Comparison of ENCODE assay signal across 7 mouse cellular contexts in genomic region chr7:68748761-68749635, GRCm38 (mm10). TPM values are rescaled to one million over a fixed set of nuclear protein-coding genes. Genes with fewer than 3 reads are reported as not detected.
DNase-seq lines count a peak whose midpoint lies in the region; ATAC-seq and TF ChIP-seq lines count a peak whose summit lies in the region.

TSS of gene Arrdc4 (minus strand) at chr7:68749241.

- under 1% methylated on average over 54 of the region's 54 CpGs for WGBS in heart, embryonic 10.5 days
- WGBS in kidney, embryonic 14.5 days, result under 1% methylated on average over 54 of the region's 54 CpGs
- under 1% methylated on average over 47 of the region's 54 CpGs for WGBS in limb, embryonic 14.5 days
- under 1% methylated on average over 54 of the region's 54 CpGs for WGBS in midbrain, embryonic 16.5 days

- H3K9ac ChIP-seq in kidney, embryonic 14.5 days (ENCODE audit: low read depth, low read length), result peak within 1 kb of the TSS; percentile 82
- peak within 1 kb of the TSS; percentile 82 for H3K9ac ChIP-seq in limb, embryonic 14.5 days (ENCODE audit: low read depth, low read length, severe bottlenecking)
- peak within 1 kb of the TSS; percentile 86 for H3K9ac ChIP-seq in midbrain, embryonic 16.5 days (ENCODE audit: low read depth, low read length)

- ATAC-seq in kidney, embryonic 14.5 days (ENCODE audit: low FRiP score, low TSS enrichment), result peak; percentile 100
- peak; percentile 100 for ATAC-seq in limb, embryonic 14.5 days (ENCODE audit: low FRiP score, low read depth)
- peak; percentile 100 for ATAC-seq in midbrain, embryonic 16.5 days

- peak within 1 kb of the TSS; percentile 90 for H3K27ac ChIP-seq in heart, embryonic 10.5 days
- H3K27ac ChIP-seq in kidney, embryonic 14.5 days (ENCODE audit: low read depth, low read length), result peak within 1 kb of the TSS; percentile 79
- H3K27ac ChIP-seq in limb, embryonic 14.5 days (replicated peaks; ENCODE audit: low read depth, low read length), result peak within 1 kb of the TSS; percentile 69
- H3K27ac ChIP-seq in midbrain, embryonic 16.5 days (ENCODE audit: low read length), result peak within 1 kb of the TSS; percentile 79

- H3K9me3 ChIP-seq in erythroblast, embryonic 14.5 days (ENCODE audit: control insufficient read depth, low read length), result no peaks in the 10 kb centered on the region
- H3K9me3 ChIP-seq in heart, embryonic 10.5 days, result no peaks in the 10 kb centered on the region; the same call in 1 of the 2 replicates
- no peaks in the 10 kb centered on the region for H3K9me3 ChIP-seq in kidney, embryonic 14.5 days (ENCODE audit: control insufficient read depth, low read length)
- H3K9me3 ChIP-seq in limb, embryonic 14.5 days (ENCODE audit: control insufficient read depth, low read length), result no peaks in the 10 kb centered on the region
- no peaks in the 10 kb centered on the region for H3K9me3 ChIP-seq in midbrain, embryonic 16.5 days (replicated peaks; ENCODE audit: control insufficient read depth, low read length, poor library complexity, severe bottlenecking)

- peak within 1 kb of the TSS; percentile 94 for H3K4me2 ChIP-seq in kidney, embryonic 14.5 days (replicated peaks; ENCODE audit: low read depth, low read length)
- peak within 1 kb of the TSS; percentile 90 for H3K4me2 ChIP-seq in limb, embryonic 14.5 days (replicated peaks; ENCODE audit: low read depth, low read length, severe bottlenecking)
- H3K4me2 ChIP-seq in midbrain, embryonic 16.5 days (ENCODE audit: low read length), result peak within 1 kb of the TSS; percentile 79

- peak within 1 kb of the TSS; percentile 71 for H3K4me3 ChIP-seq in erythroblast, embryonic 14.5 days (replicated peaks)
- peak within 1 kb of the TSS; percentile 82 for H3K4me3 ChIP-seq in heart, embryonic 10.5 days
- peak within 1 kb of the TSS; percentile 87 for H3K4me3 ChIP-seq in kidney, embryonic 14.5 days (ENCODE audit: low read length)
- peak within 1 kb of the TSS; percentile 84 for H3K4me3 ChIP-seq in limb, embryonic 14.5 days (replicated peaks; ENCODE audit: low read length)
- H3K4me3 ChIP-seq in midbrain, embryonic 16.5 days (ENCODE audit: low read depth, low read length), result peak within 1 kb of the TSS; percentile 77

- peak; percentile 99 for DNase-seq in brain, embryonic 18.5 days (ENCODE audit: low read depth, low spot score)
- DNase-seq in heart, embryonic 10.5 days (ENCODE audit: low spot score), result peak; percentile 99
- DNase-seq in limb, embryonic 14.5 days (ENCODE audit: low spot score), result peak; percentile 99
- DNase-seq in spleen, postnatal 10 days (ENCODE audit: low spot score in 2 of 2), result peak; percentile 74 to 85

- 0 out of 2 replicates have a peak, but pooled peaks have one; percentile 22 for TF ChIP-seq POLR2A in limb, embryonic 14.5 days (IDR thresholded peaks at IDR 0.05; ENCODE audit: borderline replicate concordance, extremely low read depth, insufficient read depth, insufficient read length)

- peaks cover 19% of the 10 kb centered on the region for H3K4me1 ChIP-seq in erythroblast, embryonic 14.5 days (ENCODE audit: control insufficient read depth)
- H3K4me1 ChIP-seq in heart, embryonic 10.5 days, result peaks cover 19% of the 10 kb centered on the region
- H3K4me1 ChIP-seq in kidney, embryonic 14.5 days (ENCODE audit: control insufficient read depth, insufficient read depth, low read length), result peaks cover 14% of the 10 kb centered on the region
- H3K4me1 ChIP-seq in limb, embryonic 14.5 days (ENCODE audit: control insufficient read depth, insufficient read depth, low read length), result peaks cover 12% of the 10 kb centered on the region; the same call in 1 of the 2 replicates
- peaks cover 24% of the 10 kb centered on the region for H3K4me1 ChIP-seq in midbrain, embryonic 16.5 days (ENCODE audit: control insufficient read depth, insufficient read depth, low read length)

- no peaks in the 10 kb centered on the region for H3K27me3 ChIP-seq in erythroblast, embryonic 14.5 days (ENCODE audit: control insufficient read depth)
- H3K27me3 ChIP-seq in heart, embryonic 10.5 days (ENCODE audit: insufficient read depth, poor library complexity, severe bottlenecking), result no peaks in the 10 kb centered on the region
- no peaks in the 10 kb centered on the region for H3K27me3 ChIP-seq in kidney, embryonic 14.5 days (ENCODE audit: control insufficient read depth, insufficient read depth, low read length)
- H3K27me3 ChIP-seq in limb, embryonic 14.5 days (ENCODE audit: control insufficient read depth, insufficient read depth, low read length), result no peaks in the 10 kb centered on the region
- no peaks in the 10 kb centered on the region for H3K27me3 ChIP-seq in midbrain, embryonic 16.5 days (ENCODE audit: control insufficient read depth, insufficient read depth, low read depth, low read length)

- H3K36me3 ChIP-seq in erythroblast, embryonic 14.5 days (ENCODE audit: control insufficient read depth), result no peaks in the 10 kb centered on the region; the same call in 1 of the 2 replicates
- H3K36me3 ChIP-seq in heart, embryonic 10.5 days, result peaks cover 9% of the 10 kb centered on the region
- H3K36me3 ChIP-seq in kidney, embryonic 14.5 days (ENCODE audit: control insufficient read depth, insufficient read depth, low read length), result peaks cover 9% of the 10 kb centered on the region; the same call in 1 of the 2 replicates
- peaks cover 11% of the 10 kb centered on the region for H3K36me3 ChIP-seq in limb, embryonic 14.5 days (ENCODE audit: control insufficient read depth, insufficient read depth, low read length)
- peaks cover 6% of the 10 kb centered on the region; the same call in 1 of the 2 replicates for H3K36me3 ChIP-seq in midbrain, embryonic 16.5 days (ENCODE audit: control insufficient read depth, insufficient read depth, low read length)

RNA-seq across cellular contexts. Expression of gene Arrdc4, which starts in this region (rescaled TPM):
- polyA plus RNA-seq in erythroblast, embryonic 14.5 days (2012), result 0.16 and 0.21 TPM in 2 replicates
- polyA plus RNA-seq in heart, embryonic 10.5 days (2016; fragmentation: Nextera tagmentation; extraction: Ambion mirVana), result 15.2 and 15.9 TPM in 2 replicates
- polyA plus RNA-seq in kidney, embryonic 14.5 days (2014; fragmentation: Nextera tagmentation; extraction: Ambion mirVana), result 22.2 and 35.2 TPM in 2 replicates
- 16.0 and 16.2 TPM in 2 replicates for polyA plus RNA-seq in limb, embryonic 14.5 days (2012; rRNA removed)
- polyA plus RNA-seq in limb, embryonic 14.5 days (2014; fragmentation: Nextera tagmentation; extraction: Ambion mirVana), result 28.0 and 29.2 TPM in 2 replicates
- polyA plus RNA-seq in midbrain, embryonic 16.5 days (2015; fragmentation: Nextera tagmentation; extraction: Ambion mirVana), result 22.6 and 24.1 TPM in 2 replicates

Comparison
In these comparisons a context has a peak if more than half of its experiments do, and no peak if none do; other contexts are left out.
1. Peak in every context shown above with its lines: DNase-seq, ATAC-seq, H3K4me3 ChIP-seq and H3K27ac ChIP-seq.
2. RNA of gene Arrdc4 (polyA plus RNA-seq): 22.2 to 35.2 TPM in kidney, embryonic 14.5 days, 16.0 to 29.2 TPM in limb, embryonic 14.5 days, 22.6 to 24.1 TPM in midbrain, embryonic 16.5 days and 15.2 to 15.9 TPM in heart, embryonic 10.5 days; 0.16 to 0.21 TPM in erythroblast, embryonic 14.5 days; every median in the first group is over 10 times any median in the second.